Mouse (Mus musculus) megakaryocyte, embryonic 14.5 days (primary cell): ENCODE data around the gene Gm4302.
"Not testable (repeated sequence)": the region's sequence is repeated elsewhere in the genome, so short reads cannot be mapped to it uniquely, and the experiment has no call there.

ENCODE experiments used
- FLI1 ChIP-seq: IDR thresholded peaks from 2 replicates; pipeline ENCODE4 v1.6.1; 2012; ENCODE audit warnings: low read length, inconsistent platforms, mixed read lengths
- GATA1 ChIP-seq: IDR thresholded peaks from 3 replicates; pipeline ENCODE4 v1.6.1; 2012; ENCODE audit warnings: mixed read lengths, low read length, inconsistent platforms, borderline replicate concordance

GRCm38 (mm10) chr10:100350793-100351192 lies 10.2 kb downstream of the Gm4302 start, which contains the start of gene Gm4305:
- not testable (repeated sequence) for TF ChIP-seq GATA1, FLI1
